ENCODE assay signal across 8 mouse cellular contexts in the genomic region with DNA sequence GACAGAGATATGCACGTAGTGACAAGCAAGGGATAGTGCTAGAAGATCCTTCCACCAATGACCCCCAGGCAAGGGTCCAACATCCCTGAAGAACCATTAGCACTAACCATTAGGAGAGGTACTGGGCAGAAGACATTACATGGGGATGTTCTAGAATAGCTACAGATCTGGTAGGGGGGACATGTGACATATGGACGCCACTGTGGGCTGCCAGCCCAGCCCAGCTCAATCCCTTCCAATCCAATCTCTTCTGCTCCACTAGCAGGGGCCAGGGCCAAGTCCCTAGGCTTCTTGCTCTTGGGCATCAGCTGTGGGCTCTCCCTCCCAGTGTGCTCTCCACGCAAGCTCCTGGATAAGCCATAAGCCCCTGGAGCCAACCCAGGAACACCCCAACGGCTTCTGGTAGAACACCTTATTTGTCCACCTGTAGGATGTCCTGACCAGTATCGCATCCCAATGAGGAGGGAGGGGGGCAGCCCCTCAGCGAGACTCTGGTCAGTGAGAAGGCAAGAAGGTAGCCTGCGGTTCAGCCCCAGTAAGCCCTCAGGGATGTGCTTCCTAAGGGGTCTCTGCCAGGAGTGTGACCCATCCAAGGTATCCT. TPM values are rescaled to one million over a fixed set of nuclear protein-coding genes. Genes with fewer than 3 reads are reported as not detected.
DNase-seq lines count a peak whose midpoint lies in the region; ATAC-seq and TF ChIP-seq lines count a peak whose summit lies in the region.

No protein-coding gene starts in this region.

- peaks cover 44% of the 10 kb centered on the region for H3K4me1 ChIP-seq in liver, adult 2 months (ENCODE audit: control insufficient read depth, insufficient read depth, low read length)
- peaks cover 5% of the 10 kb centered on the region; the same call in 1 of the 2 replicates for H3K4me1 ChIP-seq in cortical plate, adult 2 months (ENCODE audit: control insufficient read depth, insufficient read depth, low read length)
- peaks cover 68% of the 10 kb centered on the region for H3K4me1 ChIP-seq in hindbrain, embryonic 14.5 days (replicated peaks; ENCODE audit: control insufficient read depth, insufficient read depth, low read length)
- peaks cover 46% of the 10 kb centered on the region for H3K4me1 ChIP-seq in midbrain, postnatal 0 days (ENCODE audit: insufficient read depth, low read length)

- peaks cover 40% of the 10 kb centered on the region for H3K79me2 ChIP-seq in liver, adult 2 months (ENCODE audit: control insufficient read depth, insufficient read depth, low read length)

- peak overlapping the region; percentile 96 for H3K27ac ChIP-seq in liver, adult 2 months (replicated peaks; ENCODE audit: insufficient read depth, low read depth, low read length)
- H3K27ac ChIP-seq in cortical plate, adult 2 months (ENCODE audit: insufficient read depth, low read length) = peak overlapping the region; percentile 26; the same call in 1 of the 2 replicates
- H3K27ac ChIP-seq in hindbrain, embryonic 14.5 days = peak overlapping the region; percentile 95; the same call in 1 of the 2 replicates
- H3K27ac ChIP-seq in midbrain, postnatal 0 days (ENCODE audit: low read depth, low read length) = peak overlapping the region; percentile 55

- DNase-seq in liver, adult 2 months (ENCODE audit: extremely low read depth, low read depth, low spot score) = no peak
- DNase-seq in liver = no peak
- peak; percentile 27 for DNase-seq in hindbrain, embryonic 14.5 days (ENCODE audit: low spot score)
- peak; percentile 65 for DNase-seq in midbrain, postnatal 0 days (ENCODE audit: low spot score)
- DNase-seq in gastrocnemius, postnatal 25 days = no peak
- no peak for DNase-seq in embryo, embryonic 10 days (ENCODE audit: low spot score)
- DNase-seq in kidney, adult 18-20 months = no peak

- H3K9me3 ChIP-seq in hindbrain, embryonic 14.5 days (ENCODE audit: control insufficient read depth, low read length) = no peaks in the 10 kb centered on the region
- no peaks in the 10 kb centered on the region for H3K9me3 ChIP-seq in midbrain, postnatal 0 days (ENCODE audit: low read length)

- TF ChIP-seq POLR2A in liver, adult 2 months (IDR thresholded peaks at IDR 0.05; ENCODE audit: extremely low read depth, insufficient read depth, low read length) = no peak
- TF ChIP-seq POLR2A in cortical plate, adult 2 months (IDR thresholded peaks at IDR 0.05; ENCODE audit: extremely low read depth, insufficient read depth, low read length) = no peak

- H3K9ac ChIP-seq in liver, adult 2 months (ENCODE audit: low read depth, low read length) = peak overlapping the region; percentile 87
- H3K9ac ChIP-seq in hindbrain, embryonic 14.5 days = peak overlapping the region; percentile 97; the same call in 1 of the 2 replicates
- peak overlapping the region; percentile 93; the same call in 1 of the 2 replicates for H3K9ac ChIP-seq in midbrain, postnatal 0 days (replicated peaks; ENCODE audit: low read length, poor library complexity, severe bottlenecking)

- H3K36me3 ChIP-seq in liver, adult 2 months (ENCODE audit: control insufficient read depth, insufficient read depth, low read length) = no peaks in the 10 kb centered on the region
- H3K36me3 ChIP-seq in hindbrain, embryonic 14.5 days (replicated peaks; ENCODE audit: control insufficient read depth, insufficient read depth) = no peaks in the 10 kb centered on the region
- H3K36me3 ChIP-seq in midbrain, postnatal 0 days (ENCODE audit: insufficient read depth, low read length) = no peaks in the 10 kb centered on the region

- peak overlapping the region; percentile 88 for H3K4me2 ChIP-seq in hindbrain, embryonic 14.5 days (replicated peaks)
- peak overlapping the region; percentile 77 for H3K4me2 ChIP-seq in midbrain, postnatal 0 days (ENCODE audit: low read depth, low read length, poor library complexity, severe bottlenecking)

- H3K4me3 ChIP-seq in liver, adult 2 months (ENCODE audit: insufficient read depth, low read depth, low read length) = peak overlapping the region; percentile 82
- H3K4me3 ChIP-seq in cortical plate, adult 2 months (ENCODE audit: insufficient read depth, low read length) = no peak overlapping the region
- peak overlapping the region; percentile 81 for H3K4me3 ChIP-seq in hindbrain, embryonic 14.5 days (replicated peaks; ENCODE audit: low read length)
- H3K4me3 ChIP-seq in midbrain, postnatal 0 days (ENCODE audit: low read depth, low read length) = peak overlapping the region; percentile 83

- ATAC-seq in hindbrain, embryonic 14.5 days (ENCODE audit: low FRiP score) = no peak
- no peak for ATAC-seq in midbrain, postnatal 0 days (ENCODE audit: low FRiP score)

- no peak for TF ChIP-seq CTCF in liver, adult 2 months (IDR thresholded peaks at IDR 0.05; ENCODE audit: low read depth, low read length)
- no peak for TF ChIP-seq CTCF in cortical plate, adult 2 months (IDR thresholded peaks at IDR 0.05; ENCODE audit: extremely low read depth, insufficient read depth, low read length)
- no peak for TF ChIP-seq CTCF in midbrain, postnatal 0 days (IDR thresholded peaks at IDR 0.05)

- H3K27me3 ChIP-seq in liver, adult 2 months (ENCODE audit: control insufficient read depth, insufficient read depth, low read length) = no peaks in the 10 kb centered on the region
- no peaks in the 10 kb centered on the region for H3K27me3 ChIP-seq in hindbrain, embryonic 14.5 days (ENCODE audit: control insufficient read depth, insufficient read depth, low read length)
- no peaks in the 10 kb centered on the region for H3K27me3 ChIP-seq in midbrain, postnatal 0 days (ENCODE audit: insufficient read depth, low read length)

- 26% methylated on average over 7 of the region's 7 CpGs for WGBS in liver, adult 2 months
- WGBS in hindbrain, embryonic 14.5 days = 63% methylated on average over 7 of the region's 7 CpGs
- WGBS in midbrain, postnatal 0 days = 59% methylated on average over 7 of the region's 7 CpGs

RNA-seq across cellular contexts. Expression of gene Plxnb2, which starts 2.2 kb away (rescaled TPM):
- 80.0 and 111 TPM in 2 replicates for total RNA-seq in liver, adult 2 months (2014; rRNA removed)
- polyA plus RNA-seq in liver, adult 2 months (2012; rRNA removed) = 189 and 199 TPM in 2 replicates
- 51.0 and 52.9 TPM in 2 replicates for polyA plus RNA-seq in cortical plate, adult 2 months (2012; rRNA removed)
- polyA plus RNA-seq in hindbrain, embryonic 14.5 days (2014; fragmentation: Nextera tagmentation; extraction: Ambion mirVana) = 99.2 and 101 TPM in 2 replicates
- 153 and 199 TPM in 2 replicates for total RNA-seq in midbrain, postnatal 0 days (2014; rRNA removed)
- polyA plus RNA-seq in midbrain, postnatal 0 days (2015; fragmentation: Nextera tagmentation; extraction: Ambion mirVana) = 46.8 and 50.4 TPM in 2 replicates
- total RNA-seq in gastrocnemius, postnatal 25 days (2021) = 10 to 100 TPM in 1 of 2 experiments, 1 to 10 TPM in 1; 8.5 to 11.9 TPM

RNA-seq across cellular contexts. Expression of gene Dennd6b, which starts 17.9 kb away (rescaled TPM):
- 2.8 and 3.4 TPM in 2 replicates for total RNA-seq in liver, adult 2 months (2014; rRNA removed)
- polyA plus RNA-seq in liver, adult 2 months (2012; rRNA removed) = 8.4 and 10.0 TPM in 2 replicates
- polyA plus RNA-seq in cortical plate, adult 2 months (2012; rRNA removed) = 137 and 148 TPM in 2 replicates
- polyA plus RNA-seq in hindbrain, embryonic 14.5 days (2014; fragmentation: Nextera tagmentation; extraction: Ambion mirVana) = 71.4 and 71.6 TPM in 2 replicates
- total RNA-seq in midbrain, postnatal 0 days (2014; rRNA removed) = 98.8 and 115 TPM in 2 replicates
- polyA plus RNA-seq in midbrain, postnatal 0 days (2015; fragmentation: Nextera tagmentation; extraction: Ambion mirVana) = 88.2 and 88.3 TPM in 2 replicates
- total RNA-seq in gastrocnemius, postnatal 25 days (2021) = 1 to 10 TPM; 6.6 to 8.4 TPM

RNA-seq across cellular contexts. Expression of gene Mapk11, which starts 28.9 kb away (rescaled TPM):
- 0.74 and 1.1 TPM in 2 replicates for total RNA-seq in liver, adult 2 months (2014; rRNA removed)
- 1.1 and 1.3 TPM in 2 replicates for polyA plus RNA-seq in liver, adult 2 months (2012; rRNA removed)
- 91.5 and 93.7 TPM in 2 replicates for polyA plus RNA-seq in cortical plate, adult 2 months (2012; rRNA removed)
- 20.4 and 22.4 TPM in 2 replicates for polyA plus RNA-seq in hindbrain, embryonic 14.5 days (2014; fragmentation: Nextera tagmentation; extraction: Ambion mirVana)
- 26.9 and 34.8 TPM in 2 replicates for total RNA-seq in midbrain, postnatal 0 days (2014; rRNA removed)
- 18.9 and 19.3 TPM in 2 replicates for polyA plus RNA-seq in midbrain, postnatal 0 days (2015; fragmentation: Nextera tagmentation; extraction: Ambion mirVana)
- total RNA-seq in gastrocnemius, postnatal 25 days (2021) = 1 to 10 TPM in 1 of 2 experiments, under 1 TPM in 1; 0.67 to 2.1 TPM

RNA-seq across cellular contexts. Expression of gene Ppp6r2, which starts 33.0 kb away (rescaled TPM):
- 43.9 and 57.5 TPM in 2 replicates for total RNA-seq in liver, adult 2 months (2014; rRNA removed)
- polyA plus RNA-seq in liver, adult 2 months (2012; rRNA removed) = 115 and 143 TPM in 2 replicates
- polyA plus RNA-seq in cortical plate, adult 2 months (2012; rRNA removed) = 119 and 135 TPM in 2 replicates
- polyA plus RNA-seq in hindbrain, embryonic 14.5 days (2014; fragmentation: Nextera tagmentation; extraction: Ambion mirVana) = 78.2 and 84.0 TPM in 2 replicates
- 225 and 315 TPM in 2 replicates for total RNA-seq in midbrain, postnatal 0 days (2014; rRNA removed)
- 76.5 and 87.1 TPM in 2 replicates for polyA plus RNA-seq in midbrain, postnatal 0 days (2015; fragmentation: Nextera tagmentation; extraction: Ambion mirVana)
- total RNA-seq in gastrocnemius, postnatal 25 days (2021) = 10 to 100 TPM; 71.1 to 72.5 TPM

RNA-seq across cellular contexts. Expression of gene Mapk12, which starts 37.9 kb away (rescaled TPM):
- 2.4 and 3.3 TPM in 2 replicates for total RNA-seq in liver, adult 2 months (2014; rRNA removed)
- polyA plus RNA-seq in liver, adult 2 months (2012; rRNA removed) = 1.6 and 2.1 TPM in 2 replicates
- 21.0 and 22.3 TPM in 2 replicates for polyA plus RNA-seq in cortical plate, adult 2 months (2012; rRNA removed)
- 3.3 and 4.0 TPM in 2 replicates for polyA plus RNA-seq in hindbrain, embryonic 14.5 days (2014; fragmentation: Nextera tagmentation; extraction: Ambion mirVana)
- 1.5 and 4.7 TPM in 2 replicates for total RNA-seq in midbrain, postnatal 0 days (2014; rRNA removed)
- 2.0 and 3.2 TPM in 2 replicates for polyA plus RNA-seq in midbrain, postnatal 0 days (2015; fragmentation: Nextera tagmentation; extraction: Ambion mirVana)
- total RNA-seq in gastrocnemius, postnatal 25 days (2021) = 100 to 1,000 TPM; 140 to 157 TPM

Comparison
In these comparisons a context has a peak if more than half of its experiments do, and no peak if none do; other contexts are left out.
1. DNase-seq: peak in hindbrain, embryonic 14.5 days (single experiment) and midbrain, postnatal 0 days (single experiment); none in liver, adult 2 months (single experiment), liver (single experiment), gastrocnemius, postnatal 25 days (single experiment), embryo, embryonic 10 days (single experiment) and kidney, adult 18-20 months (single experiment).
2. H3K27ac ChIP-seq: peak in every context shown above with its lines; median percentile 96 in liver, adult 2 months; 95 in hindbrain, embryonic 14.5 days; 55 in midbrain, postnatal 0 days; 26 in cortical plate, adult 2 months.
3. Peak in every context shown above with its lines, with median percentiles within 50 percentile points of each other: H3K9ac ChIP-seq.